Mouse (Mus musculus): ENCODE data around the gene Zfp663. TPM values are rescaled to one million over a fixed set of nuclear protein-coding genes. Genes with fewer than 3 reads are reported as not detected.

Zfp663 gene
- polyA plus RNA-seq, 1 experiment = not detected

DNA sequence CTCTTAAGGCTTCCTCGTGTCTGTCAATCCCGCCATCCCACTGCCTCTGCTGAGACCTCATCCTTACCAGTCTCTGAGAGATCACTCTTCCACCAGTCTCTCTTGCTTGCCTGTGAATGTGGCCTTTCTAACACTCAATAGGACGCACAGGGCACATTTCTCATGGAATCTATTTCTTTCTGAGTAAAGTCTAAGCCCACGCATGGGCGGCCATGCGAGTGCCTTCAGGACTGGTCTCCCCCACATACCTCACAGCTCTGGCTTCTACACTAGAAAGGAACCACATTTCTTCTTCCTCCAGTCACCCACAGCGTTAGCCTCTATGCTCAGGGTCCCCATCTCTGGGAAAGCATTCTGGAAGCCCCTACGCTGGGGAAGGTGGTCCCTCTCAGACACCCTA, 54.3 kb downstream of the Zfp663 start:
- Histone ChIP-seq H3K27me3 (ENCODE audit: control insufficient read depth, insufficient read depth, insufficient read length) (no peaks in the 10 kb centered on the region), H3K4me3 (no peak overlapping the region), H3K36me3 (ENCODE audit: control insufficient read depth, insufficient read depth) (peaks cover 4% of the 10 kb centered on the region), H3K4me2 (ENCODE audit: low read depth) (no peak overlapping the region), H3K79me2 (ENCODE audit: control insufficient read depth, insufficient read depth) (peaks cover 13% of the 10 kb centered on the region), H3ac (ENCODE audit: control insufficient read depth, insufficient read length) (no peak overlapping the region)
- no peak for TF ChIP-seq TCF3 (IDR thresholded peaks at IDR 0.05; ENCODE audit: insufficient read length, low read depth)
- TF ChIP-seq POLR2AphosphoS2 (IDR thresholded peaks at IDR 0.05; ENCODE audit: insufficient read length, low read depth) = no peak
- TF ChIP-seq POLR2A (IDR thresholded peaks at IDR 0.05; ENCODE audit: insufficient read length, low read depth) = no peak
- no peak for TF ChIP-seq MAX (IDR thresholded peaks at IDR 0.05; ENCODE audit: low read depth)
- TF ChIP-seq REST (IDR thresholded peaks at IDR 0.05; ENCODE audit: insufficient read depth, insufficient read length) = no peak
- no peak for TF ChIP-seq SRF (IDR thresholded peaks at IDR 0.05; ENCODE audit: control insufficient read depth, insufficient read length, low read depth)
- no peak for TF ChIP-seq E2F4 (IDR thresholded peaks at IDR 0.05; ENCODE audit: insufficient read depth)
- no peak for TF ChIP-seq TCF12 (IDR thresholded peaks at IDR 0.05; ENCODE audit: insufficient read depth, poor library complexity, severe bottlenecking)
- TF ChIP-seq CEBPB (IDR thresholded peaks at IDR 0.05; ENCODE audit: insufficient read depth, poor library complexity, severe bottlenecking) = no peak
- TF ChIP-seq MYOD1 (IDR thresholded peaks at IDR 0.05; ENCODE audit: control insufficient read depth in 1 of 3, insufficient read length in 2 of 3, low read depth in 2 of 3) = no peak
- no peak for TF ChIP-seq USF1 (IDR thresholded peaks at IDR 0.05; ENCODE audit: low read depth)

DNA sequence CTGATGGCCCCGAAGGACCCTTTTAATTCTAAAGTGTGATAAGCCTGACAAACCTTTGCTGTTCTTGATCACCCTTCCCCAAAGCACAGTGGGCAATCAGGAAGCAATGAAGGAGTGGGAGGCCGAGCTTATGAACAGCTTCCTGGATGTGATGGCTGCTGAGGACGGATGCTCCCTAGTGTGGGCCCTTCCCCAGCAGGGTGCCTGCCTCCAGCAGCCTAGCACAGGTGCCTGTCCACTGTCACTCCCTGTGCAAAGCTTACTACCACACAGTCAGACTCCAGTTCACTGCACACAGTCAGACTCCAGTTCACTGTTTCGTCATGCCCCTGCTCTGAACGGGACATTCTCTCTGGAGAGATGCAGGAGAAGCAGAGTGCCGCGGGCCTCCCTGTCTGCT, 56.1 kb downstream of the Zfp663 start:
- no peak overlapping the region for H3K4me2 ChIP-seq (ENCODE audit: low read depth)
- no peaks in the 10 kb centered on the region for H3K27me3 ChIP-seq (ENCODE audit: control insufficient read depth, insufficient read depth, insufficient read length)
- H3K36me3 ChIP-seq (ENCODE audit: control insufficient read depth, insufficient read depth) = peaks cover 4% of the 10 kb centered on the region
- H3K79me2 ChIP-seq (ENCODE audit: control insufficient read depth, insufficient read depth) = peaks cover under 1% of the 10 kb centered on the region
- H3ac ChIP-seq (ENCODE audit: control insufficient read depth, insufficient read length) = no peak overlapping the region
- H3K4me3 ChIP-seq = no peak overlapping the region
- TF ChIP-seq REST (IDR thresholded peaks at IDR 0.05; ENCODE audit: insufficient read depth, insufficient read length) = no peak

- Histone ChIP-seq H3K4me2 (ENCODE audit: low read depth) (no peak overlapping the region), H3K79me2 (ENCODE audit: control insufficient read depth, insufficient read depth) (no peaks in the 10 kb centered on the region), H3ac (ENCODE audit: control insufficient read depth, insufficient read length) (no peak overlapping the region), H3K27me3 (ENCODE audit: control insufficient read depth, insufficient read depth, insufficient read length) (no peaks in the 10 kb centered on the region), H3K36me3 (ENCODE audit: control insufficient read depth, insufficient read depth) (peaks cover 8% of the 10 kb centered on the region), H3K4me3 (no peak overlapping the region)
- TF ChIP-seq POLR2A (IDR thresholded peaks at IDR 0.05; ENCODE audit: insufficient read length, low read depth) (no peak), MAX (IDR thresholded peaks at IDR 0.05; ENCODE audit: low read depth) (no peak), USF1 (IDR thresholded peaks at IDR 0.05; ENCODE audit: low read depth) (no peak), TCF12 (IDR thresholded peaks at IDR 0.05; ENCODE audit: insufficient read depth, poor library complexity, severe bottlenecking) (no peak), POLR2AphosphoS2 (IDR thresholded peaks at IDR 0.05; ENCODE audit: insufficient read length, low read depth) (no peak), MYOG (IDR thresholded peaks at IDR 0.05; ENCODE audit: control insufficient read depth in 1 of 3, insufficient read depth in 1 of 3, insufficient read length in 2 of 3, low read depth in 2 of 3) (no peak), SRF (IDR thresholded peaks at IDR 0.05; ENCODE audit: control insufficient read depth, insufficient read length, low read depth) (no peak), E2F4 (IDR thresholded peaks at IDR 0.05; ENCODE audit: insufficient read depth) (no peak), TCF3 (IDR thresholded peaks at IDR 0.05; ENCODE audit: insufficient read length, low read depth) (no peak), REST (IDR thresholded peaks at IDR 0.05; ENCODE audit: insufficient read depth, insufficient read length) (no peak), MYOD1 (IDR thresholded peaks at IDR 0.05; ENCODE audit: control insufficient read depth in 1 of 3, insufficient read length in 2 of 3, low read depth in 2 of 3) (no peak), CEBPB (IDR thresholded peaks at IDR 0.05; ENCODE audit: insufficient read depth, poor library complexity, severe bottlenecking) (no peak)
Measured at GRCm38 (mm10) chr2:165311577-165311976, 57.0 kb downstream of the Zfp663 start.

DNA sequence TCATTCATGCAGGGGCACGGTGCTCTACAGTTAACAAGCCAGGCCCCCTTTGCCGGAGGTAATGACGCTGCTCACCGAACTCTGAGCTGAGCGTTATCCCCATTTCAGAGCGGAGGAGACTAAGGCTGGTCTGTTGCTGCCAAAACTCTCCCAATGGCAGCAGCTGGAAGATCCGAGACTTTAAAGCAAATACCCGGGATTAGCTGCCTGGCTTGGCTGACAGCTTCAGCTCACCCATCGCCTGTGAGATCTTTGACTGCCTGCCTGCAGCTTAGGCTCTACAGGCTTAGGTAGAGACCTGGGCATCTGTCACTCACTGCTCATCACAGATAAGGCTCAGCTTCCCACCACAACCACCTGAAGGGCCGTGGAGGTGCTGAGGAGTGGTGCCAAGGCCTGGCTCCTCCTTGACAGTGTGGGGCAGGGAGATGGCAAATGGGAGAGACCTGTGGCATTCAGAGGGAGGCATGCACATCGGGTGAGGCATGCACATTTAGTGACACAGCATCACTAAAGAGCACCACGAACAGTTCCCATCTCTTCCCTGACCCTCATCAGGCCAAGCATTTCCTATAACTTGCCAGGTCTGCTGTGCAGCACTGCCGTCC, 57.6 kb downstream of the Zfp663 start:
- no peak for TF ChIP-seq TCF3 (IDR thresholded peaks at IDR 0.05; ENCODE audit: insufficient read length, low read depth)
- H3K36me3 ChIP-seq (ENCODE audit: control insufficient read depth, insufficient read depth) = peaks cover 8% of the 10 kb centered on the region
- no peak overlapping the region for H3ac ChIP-seq (ENCODE audit: control insufficient read depth, insufficient read length)
- no peak overlapping the region for H3K4me2 ChIP-seq (ENCODE audit: low read depth)
- no peaks in the 10 kb centered on the region for H3K27me3 ChIP-seq (ENCODE audit: control insufficient read depth, insufficient read depth, insufficient read length)
- no peaks in the 10 kb centered on the region for H3K79me2 ChIP-seq (ENCODE audit: control insufficient read depth, insufficient read depth)
- H3K4me3 ChIP-seq = no peak overlapping the region

DNA sequence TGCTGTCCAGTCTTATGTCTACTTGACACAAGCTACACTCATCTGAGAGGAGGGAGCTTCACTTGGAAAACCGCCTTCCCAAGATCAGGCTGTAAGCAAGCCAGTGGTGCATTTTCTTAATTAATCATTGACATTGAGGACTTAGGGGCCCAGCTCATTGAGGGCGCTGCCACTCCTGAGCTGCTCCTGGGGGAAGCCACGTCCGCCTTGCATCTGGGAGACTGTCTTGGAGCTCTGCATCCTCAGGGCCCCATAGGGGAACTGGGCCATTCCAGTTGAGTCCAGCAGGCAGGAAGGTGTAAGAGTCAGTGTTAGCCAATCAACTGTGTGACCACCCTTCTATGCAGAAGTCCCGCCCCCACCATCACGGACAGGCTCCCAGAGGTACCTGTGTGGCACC, 60.7 kb downstream of the Zfp663 start:
- no peak overlapping the region for H3K4me3 ChIP-seq
- H3K4me2 ChIP-seq (ENCODE audit: low read depth) = no peak overlapping the region
- H3K27me3 ChIP-seq (ENCODE audit: control insufficient read depth, insufficient read depth, insufficient read length) = no peaks in the 10 kb centered on the region
- H3K36me3 ChIP-seq (ENCODE audit: control insufficient read depth, insufficient read depth) = peaks cover 4% of the 10 kb centered on the region
- TF ChIP-seq MYOD1 (IDR thresholded peaks at IDR 0.05; ENCODE audit: control insufficient read depth in 1 of 3, insufficient read length in 2 of 3, low read depth in 2 of 3) (no peak), CEBPB (IDR thresholded peaks at IDR 0.05; ENCODE audit: insufficient read depth, poor library complexity, severe bottlenecking) (no peak), TCF12 (IDR thresholded peaks at IDR 0.05; ENCODE audit: insufficient read depth, poor library complexity, severe bottlenecking) (no peak), POLR2AphosphoS2 (IDR thresholded peaks at IDR 0.05; ENCODE audit: insufficient read length, low read depth) (no peak), POLR2A (IDR thresholded peaks at IDR 0.05; ENCODE audit: insufficient read length, low read depth) (no peak), MYOG (IDR thresholded peaks at IDR 0.05; ENCODE audit: control insufficient read depth in 1 of 3, insufficient read depth in 1 of 3, insufficient read length in 2 of 3, low read depth in 2 of 3) (no peak), MAX (IDR thresholded peaks at IDR 0.05; ENCODE audit: low read depth) (no peak), USF1 (IDR thresholded peaks at IDR 0.05; ENCODE audit: low read depth) (no peak)
- no peak overlapping the region for H3ac ChIP-seq (ENCODE audit: control insufficient read depth, insufficient read length)
- H3K79me2 ChIP-seq (ENCODE audit: control insufficient read depth, insufficient read depth) = no peaks in the 10 kb centered on the region
